Comparison of ENCODE assay signal across 8 mouse cellular contexts in the genomic region with DNA sequence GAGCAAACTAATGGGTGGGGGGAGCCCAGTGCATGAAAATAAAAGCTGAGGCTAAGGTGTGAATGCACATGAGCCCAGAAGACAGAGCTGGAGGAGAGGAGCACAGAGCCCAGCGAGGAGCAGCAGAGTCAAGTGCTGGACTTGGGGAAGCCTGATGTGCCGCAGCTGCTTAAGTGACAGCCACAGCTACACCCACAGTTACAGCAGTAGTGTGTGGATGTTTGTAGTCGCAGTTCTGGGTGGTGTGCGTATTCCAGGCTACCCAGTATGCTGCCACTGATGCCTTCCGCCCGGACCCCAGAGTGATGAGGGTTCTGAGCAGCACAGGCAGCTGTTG.
A peak's percentile ranks its signal among the peaks of the same experiment; 100 is the strongest.
DNase-seq lines count a peak whose midpoint lies in the region; ATAC-seq and TF ChIP-seq lines count a peak whose summit lies in the region.

No protein-coding gene starts in this region.

- H3K27me3 ChIP-seq in heart, embryonic 15.5 days = no peaks in the 10 kb centered on the region

- 51% methylated on average over 6 of the region's 6 CpGs for WGBS in heart, embryonic 15.5 days
- 89% methylated on average over 6 of the region's 6 CpGs for WGBS in macrophage (ENCODE audit: missing documents)

- H3K9ac ChIP-seq in heart, embryonic 15.5 days = no peak overlapping the region

- ATAC-seq in heart, embryonic 15.5 days (replicated peaks; ENCODE audit: insufficient number of reproducible peaks, insufficient read depth, low FRiP score, low read depth) = 0 out of 2 replicates have a peak, but pooled peaks have one; percentile 37

- peaks cover 11% of the 10 kb centered on the region; the same call in 1 of the 2 replicates for H3K79me2 ChIP-seq in macrophage (ENCODE audit: inconsistent target)

- peak overlapping the region; percentile 84 for H3K27ac ChIP-seq in layer of hippocampus, adult 2 months
- H3K27ac ChIP-seq in heart, embryonic 15.5 days = peak overlapping the region; percentile 66
- H3K27ac ChIP-seq in macrophage = peak overlapping the region; percentile 21; the same call in 1 of the 2 replicates

- no peak for DNase-seq in layer of hippocampus, adult 2 months (ENCODE audit: low spot score in 2 of 2)
- no peak for DNase-seq in layer of hippocampus, postnatal 36 days
- peak; percentile 72 for DNase-seq in ZHBTc4 (ENCODE audit: low read depth, low spot score)
- DNase-seq in spleen, postnatal 10 days (ENCODE audit: low spot score in 2 of 2) = no peak
- no peak for DNase-seq in layer of hippocampus, adult 18-20 months (ENCODE audit: low spot score in 2 of 2)
- no peak for DNase-seq in urinary bladder, postnatal 10 days (ENCODE audit: low spot score)

- H3K36me3 ChIP-seq in heart, embryonic 15.5 days = 0 out of 2 replicates have a peak, but pooled peaks cover 4% of the 10 kb centered on the region
- no peaks in the 10 kb centered on the region for H3K36me3 ChIP-seq in macrophage (ENCODE audit: inconsistent target)

- TF ChIP-seq CTCF in layer of hippocampus, adult 2 months (conservative IDR thresholded peaks at IDR 0.05) = no peak

- no peaks in the 10 kb centered on the region for H3K9me3 ChIP-seq in heart, embryonic 15.5 days (replicated peaks)

- H3K4me3 ChIP-seq in layer of hippocampus, adult 2 months = no peak overlapping the region
- H3K4me3 ChIP-seq in heart, embryonic 15.5 days = no peak overlapping the region
- no peak overlapping the region for H3K4me3 ChIP-seq in macrophage (ENCODE audit: inconsistent target)

- peaks cover 45% of the 10 kb centered on the region for H3K4me1 ChIP-seq in heart, embryonic 15.5 days (replicated peaks)

- H3K4me2 ChIP-seq in heart, embryonic 15.5 days = no peak overlapping the region

Comparison
In these comparisons a context has a peak if more than half of its experiments do, and no peak if none do; other contexts are left out.
1. H3K27ac ChIP-seq: peak in every context shown above with its lines; median percentile 84 in layer of hippocampus, adult 2 months; 66 in heart, embryonic 15.5 days; 21 in macrophage.